Mouse (Mus musculus) adrenal gland, adult 2 months (tissue): Measurements from ENCODE around the gene Slc34a1. TPM values are rescaled to one million over a fixed set of nuclear protein-coding genes. Genes with fewer than 3 reads are reported as not detected.

ENCODE experiments used
- DNase-seq: peaks from one replicate; pipeline ENCODE4 v3.0.0; 2021
- long read RNA-seq: library from polyadenylated mRNA; stranded (forward); transcript quantifications from one replicate; pipeline ENCODE4 v2.0.0, GENCODE M21; 2021
- polyA plus RNA-seq: library from polyadenylated mRNA; depleted of rRNA; stranded (reverse); fragments of >200 nt; gene quantifications from 2 replicates; pipeline ENCODE4 v1.2.3, GENCODE M21; 2012; rRNA removed
- total RNA-seq, 2 experiments: library from RNA; stranded (reverse); gene quantifications; 2 replicates each; pipeline ENCODE4 v1.2.3; 2021

The Slc34a1 gene
- 1 to 10 TPM in 1 of 2 experiments, not detected in 1; 1.3 TPM for total RNA-seq
- 0.29 TPM in 1 of 2 replicates, not detected in the other for polyA plus RNA-seq
- long read RNA-seq: 0 reads

GRCm38 (mm10) chr13:55398088-55398487 is at the start of gene Slc34a1:
Slc34a1 (plus strand) TSS chr13:55398187.
- DNase-seq: no peak

DNA sequence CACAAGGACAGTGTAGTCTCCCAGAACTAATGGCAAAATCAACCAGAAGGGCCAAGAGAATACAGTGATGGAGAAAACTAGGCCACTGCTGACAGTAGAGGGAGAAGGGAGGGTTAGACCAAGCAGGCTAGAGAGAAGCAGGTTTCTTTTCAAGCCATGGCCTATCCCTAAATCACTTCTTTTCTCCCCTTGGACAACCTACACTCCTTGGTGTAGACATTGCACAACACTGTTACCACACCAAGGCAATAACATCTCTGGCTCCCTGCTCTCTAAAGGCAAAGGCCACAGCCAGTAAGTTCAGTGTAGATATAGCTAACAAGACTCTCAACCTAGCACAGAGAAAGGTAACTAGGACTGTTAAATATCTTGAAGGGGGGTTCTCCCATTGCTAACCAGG is 36.8 kb upstream of the Slc34a1 start:
- no peak for DNase-seq

DNA sequence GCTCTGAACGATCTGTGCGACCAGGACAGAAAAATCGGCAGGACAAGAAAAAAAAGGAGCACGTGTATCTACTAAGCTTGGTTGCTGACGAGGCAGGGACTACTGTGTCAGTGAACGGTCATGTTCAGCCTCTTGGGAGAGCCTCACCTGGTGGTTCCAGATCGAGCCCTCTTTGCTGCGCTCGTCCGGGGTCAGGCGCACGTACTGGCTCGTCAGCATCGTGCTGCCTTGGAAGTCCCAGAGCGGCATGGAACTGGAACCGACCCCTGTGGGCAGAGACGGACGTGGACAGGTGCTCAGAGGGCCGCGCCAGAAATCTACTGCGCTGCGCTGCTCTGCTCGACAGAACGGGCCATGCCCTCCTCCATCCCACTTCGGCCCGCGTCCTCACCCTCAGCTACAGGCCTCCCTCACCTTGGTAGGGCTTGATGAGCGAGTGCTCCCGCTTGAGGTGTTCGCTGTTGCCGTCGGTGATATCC is 36.0 kb upstream of the Slc34a1 start:
- DNase-seq: no peak

- peak; percentile 98 for DNase-seq
Measured at GRCm38 (mm10) chr13:55362453-55363060, 35.4 kb upstream of the Slc34a1 start, which contains the start of gene Lman2. Lman2 (minus strand) TSS chr13:55362783.

- DNase-seq: no peak
Measured at GRCm38 (mm10) chr13:55368401-55368800, 29.6 kb upstream of the Slc34a1 start.

- no peak for DNase-seq
Measured at GRCm38 (mm10) chr13:55369531-55370114, 28.4 kb upstream of the Slc34a1 start, which contains the start of gene Rgs14. Rgs14 (plus strand) TSS chr13:55369732.

- DNase-seq: no peak
Measured at GRCm38 (mm10) chr13:55370234-55370633, 27.8 kb upstream of the Slc34a1 start.

DNA sequence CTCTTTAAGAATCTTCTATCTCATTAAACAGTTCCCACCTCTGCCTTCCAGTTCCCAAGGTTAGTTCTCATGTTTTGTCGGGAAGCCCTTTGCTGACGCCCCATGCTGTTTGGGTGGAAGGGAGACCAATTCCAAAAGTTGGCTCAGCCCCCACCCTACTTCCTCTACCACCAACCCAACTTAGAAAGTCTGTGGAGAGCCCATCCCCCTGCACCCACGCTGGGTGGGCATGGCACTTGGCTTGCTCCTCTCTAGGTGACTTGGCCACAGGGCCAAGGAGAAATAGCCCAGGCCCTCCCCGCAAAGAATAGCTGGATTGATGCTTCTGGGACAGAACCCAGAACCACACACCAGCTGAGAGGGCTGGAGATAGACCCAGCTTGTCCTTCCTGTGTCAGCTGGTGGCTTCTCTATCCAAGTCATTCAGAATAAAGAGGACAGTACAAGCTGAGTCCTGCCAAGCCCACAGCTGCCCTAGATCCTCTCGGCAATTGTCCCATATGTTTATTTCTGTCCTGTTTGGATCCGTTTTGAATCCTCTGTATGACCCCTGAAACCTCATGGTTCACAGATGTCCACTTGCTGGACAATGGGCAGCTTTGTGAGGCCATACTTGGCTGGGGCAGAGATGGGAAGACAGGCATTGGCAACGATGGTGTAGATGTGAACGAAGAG is 26.8 kb upstream of the Slc34a1 start:
- no peak for DNase-seq

GRCm38 (mm10) chr13:55371740-55372139 is 26.2 kb upstream of the Slc34a1 start:
- DNase-seq: no peak

- DNase-seq: no peak
Measured at GRCm38 (mm10) chr13:55374206-55374924, 23.6 kb upstream of the Slc34a1 start.

- no peak for DNase-seq
Measured at GRCm38 (mm10) chr13:55375877-55376276, 22.1 kb upstream of the Slc34a1 start.

DNA sequence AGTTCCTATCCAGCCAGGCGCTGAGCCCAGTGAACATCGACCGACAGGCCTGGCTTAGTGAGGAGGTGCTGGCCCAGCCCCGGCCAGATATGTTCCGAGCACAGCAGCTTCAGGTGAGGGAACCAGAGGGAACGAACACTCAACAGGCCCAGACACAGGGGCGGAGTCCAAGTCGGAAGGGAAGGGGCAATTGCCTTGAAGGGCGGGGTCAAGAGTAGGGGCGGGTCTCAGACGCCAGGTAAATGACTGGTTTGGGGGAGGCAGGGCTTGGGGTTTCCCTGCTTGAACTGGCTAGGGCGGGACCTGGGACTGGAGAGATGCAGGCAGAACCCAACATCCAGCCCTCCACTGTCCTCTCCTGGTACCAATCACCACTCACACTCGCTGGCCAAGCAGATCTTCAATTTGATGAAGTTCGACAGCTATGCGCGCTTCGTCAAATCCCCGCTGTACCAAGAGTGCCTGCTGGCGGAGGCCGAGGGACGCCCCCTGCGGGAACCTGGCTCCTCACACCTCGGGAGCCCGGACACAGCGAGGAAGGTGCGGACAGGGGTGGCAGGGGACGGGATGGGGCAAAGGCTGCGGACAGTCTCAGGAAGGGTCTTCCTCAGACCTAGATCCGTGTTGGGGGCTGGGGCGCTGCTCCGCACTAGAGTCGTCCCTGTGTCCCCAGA is 18.9 kb upstream of the Slc34a1 start:
- DNase-seq: no peak

- DNase-seq: no peak
Measured at GRCm38 (mm10) chr13:55381790-55382189, 16.2 kb upstream of the Slc34a1 start.

DNA sequence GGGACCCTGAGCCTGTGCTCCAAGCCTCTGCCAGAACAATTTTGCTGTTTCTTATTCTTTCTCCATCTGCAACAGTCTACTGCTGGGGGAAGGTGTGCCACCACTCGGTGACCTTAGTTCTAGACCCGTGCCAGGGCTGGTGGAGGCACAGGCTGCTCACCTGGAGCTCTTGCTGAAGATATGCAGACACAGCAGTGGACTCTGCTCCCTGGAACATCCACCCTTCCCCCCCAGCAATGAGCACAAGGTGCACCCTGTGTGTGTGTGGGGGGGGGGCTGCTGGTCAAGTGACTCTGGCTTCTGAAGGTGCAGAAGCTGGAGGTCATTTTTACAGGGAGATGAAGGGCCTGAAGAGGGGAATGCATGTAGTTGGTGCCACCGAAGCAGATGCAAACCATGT is 7.3 kb upstream of the Slc34a1 start:
- DNase-seq: no peak

DNA sequence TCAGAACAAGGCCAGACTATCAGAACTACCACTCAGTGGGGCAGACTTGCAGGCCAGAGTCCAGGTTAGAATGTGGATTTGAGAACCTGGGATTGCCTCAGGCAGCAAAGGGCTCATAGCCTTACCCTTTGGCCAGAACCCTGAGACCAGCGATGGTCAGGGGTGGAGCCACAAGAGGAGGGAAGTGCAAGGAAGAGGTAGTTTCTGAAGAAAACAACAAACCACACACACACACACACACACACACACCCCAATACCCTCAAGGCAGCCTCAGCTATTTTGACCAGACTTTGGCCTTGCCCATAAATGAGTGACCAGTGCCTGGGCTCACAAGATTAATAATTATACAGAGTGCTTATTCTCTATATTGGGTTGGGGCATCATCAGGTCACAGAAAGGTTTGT is 6.4 kb upstream of the Slc34a1 start:
- no peak for DNase-seq

GRCm38 (mm10) chr13:55392933-55393332 is 5.1 kb upstream of the Slc34a1 start:
- DNase-seq: no peak

DNA sequence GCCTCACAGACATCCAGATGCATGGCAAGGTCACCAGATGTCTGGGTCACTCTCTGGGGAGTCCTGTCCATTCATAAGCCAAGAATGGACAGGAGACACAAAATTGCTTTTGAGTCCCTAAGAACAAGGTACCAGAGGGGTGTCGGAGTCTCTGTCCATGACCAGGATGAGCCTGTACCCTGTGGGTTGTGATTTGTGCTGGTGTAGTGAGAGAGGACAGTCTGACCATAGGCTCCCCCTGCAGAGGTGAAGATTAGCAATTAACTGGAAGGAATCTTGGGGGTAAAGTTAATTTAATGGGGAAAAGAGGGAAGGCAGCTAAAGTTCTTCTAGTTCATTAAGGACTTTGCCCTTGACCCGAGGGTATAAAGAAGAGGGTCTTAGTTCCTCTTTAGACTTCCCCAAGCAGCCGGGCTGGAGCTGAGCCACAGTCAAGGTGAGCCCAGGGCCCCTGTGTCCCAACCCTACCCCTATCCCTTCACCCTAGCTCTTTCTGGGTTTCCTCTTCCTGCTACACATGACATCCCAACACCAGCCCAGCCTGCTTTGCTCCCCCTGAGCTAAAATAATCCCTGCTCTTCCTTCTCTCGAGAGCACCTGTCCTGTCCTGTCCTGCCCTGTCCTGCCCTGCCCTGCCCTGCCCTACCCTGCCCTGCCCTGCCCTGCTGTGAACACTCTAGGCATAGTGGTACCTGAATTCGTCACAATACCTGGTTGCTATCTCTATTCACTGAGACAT is 1.5 kb downstream of the Slc34a1 start:
- DNase-seq: no peak

DNA sequence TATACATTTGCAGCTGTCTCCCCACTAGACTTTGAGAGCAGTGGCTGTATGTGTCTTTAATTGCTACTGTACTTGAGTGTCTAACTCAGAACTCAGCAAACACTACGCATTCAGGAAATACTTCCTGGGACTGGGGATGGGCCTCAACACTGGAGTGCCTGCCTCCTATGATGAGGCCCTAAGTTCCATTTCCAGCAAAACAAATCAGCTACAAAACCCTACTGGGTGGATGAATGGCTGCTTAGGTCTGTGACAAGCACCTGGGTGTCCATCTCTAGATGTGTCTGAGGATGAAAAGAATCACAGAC is 2.0 kb downstream of the Slc34a1 start:
- no peak for DNase-seq

DNA sequence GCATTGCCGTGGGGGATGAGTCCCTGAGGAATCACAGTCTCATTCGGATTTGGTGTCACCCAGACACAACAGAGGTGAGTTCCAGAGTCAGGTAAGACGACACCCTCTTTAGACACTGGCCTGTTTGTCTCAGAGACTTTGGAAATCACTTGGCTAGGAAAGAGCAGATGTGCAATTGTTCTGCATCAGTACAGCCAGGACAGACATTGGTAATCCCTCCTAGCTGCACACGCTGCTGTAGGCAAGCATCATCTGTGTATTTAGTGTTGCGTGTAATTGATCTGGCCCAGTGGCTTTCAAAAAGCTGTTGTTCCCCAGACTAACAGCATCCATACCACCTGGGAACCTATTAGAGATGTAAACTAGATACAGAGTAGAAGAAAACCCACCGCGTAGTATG is 5.3 kb downstream of the Slc34a1 start:
- DNase-seq: no peak

- no peak for DNase-seq
Measured at GRCm38 (mm10) chr13:55403935-55404852, 6.2 kb downstream of the Slc34a1 start.
